Mouse (Mus musculus) neutrophil, adult 5-6 weeks (primary cell): ENCODE results near the gene Fermt3. TPM values are rescaled to one million over a fixed set of nuclear protein-coding genes. Genes with fewer than 3 reads are reported as not detected.

Experiments used
- ATAC-seq: fragments of 151-379, 151-347 bp; 2 replicates; pipeline ENCODE4 v1.8.0; 2017; ENCODE audit warnings: mild to moderate bottlenecking, moderate TSS enrichment; ENCODE audit not compliant: insufficient number of reproducible peaks, poor library complexity, low FRiP score, severe bottlenecking; ENCODE audit errors: extremely low read depth
- total RNA-seq: library from RNA; stranded (forward); fragments of 200-1000 nt; gene quantifications from 2 replicates; pipeline ENCODE4 v1.2.3, GENCODE M21; 2017

Gene Fermt3
- total RNA-seq, 1 experiment from 2014 or later: 211 TPM

DNA sequence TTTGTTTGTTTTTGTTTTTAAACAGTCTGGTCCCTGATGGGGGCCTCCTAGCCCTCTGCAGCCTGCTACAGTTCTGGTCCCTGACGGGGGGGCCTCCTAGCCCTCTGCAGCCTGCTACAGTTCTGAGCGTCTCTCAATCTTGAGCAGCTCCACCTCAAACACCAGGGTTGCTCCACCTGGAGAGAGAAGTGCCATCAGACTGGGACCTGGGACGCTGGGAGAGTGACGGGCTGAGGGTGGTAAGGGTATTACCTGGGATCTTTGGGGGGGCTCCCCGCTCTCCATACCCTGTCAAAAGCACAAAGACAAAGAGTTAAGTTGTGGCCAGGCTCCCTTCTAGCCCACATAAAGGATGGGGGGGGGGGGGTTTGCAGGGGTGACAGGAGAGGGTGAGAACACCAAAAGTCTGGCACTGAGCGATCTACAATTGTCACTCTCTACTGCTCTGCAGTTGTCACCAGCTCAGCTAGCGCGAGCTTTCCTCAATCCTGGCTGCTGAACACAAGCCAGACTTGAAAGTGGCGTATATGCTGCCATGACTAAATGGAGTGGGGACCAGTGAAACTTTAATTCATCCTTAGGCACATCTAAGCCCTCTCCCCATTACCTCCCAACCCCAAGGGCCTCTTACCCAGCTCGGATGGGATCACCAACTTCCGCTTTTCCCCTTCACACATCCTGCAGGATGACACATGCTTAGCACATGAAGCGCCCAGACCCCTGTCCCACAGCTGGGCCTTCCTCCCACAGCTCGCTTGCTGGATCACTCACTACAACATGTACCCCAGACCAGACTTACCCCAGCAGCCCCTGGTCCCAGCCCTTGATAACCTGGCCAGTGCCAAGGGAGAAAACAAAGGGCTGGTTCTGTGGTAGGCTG lies 41.3 kb downstream of the Fermt3 start:
- ATAC-seq: no peak

DNA sequence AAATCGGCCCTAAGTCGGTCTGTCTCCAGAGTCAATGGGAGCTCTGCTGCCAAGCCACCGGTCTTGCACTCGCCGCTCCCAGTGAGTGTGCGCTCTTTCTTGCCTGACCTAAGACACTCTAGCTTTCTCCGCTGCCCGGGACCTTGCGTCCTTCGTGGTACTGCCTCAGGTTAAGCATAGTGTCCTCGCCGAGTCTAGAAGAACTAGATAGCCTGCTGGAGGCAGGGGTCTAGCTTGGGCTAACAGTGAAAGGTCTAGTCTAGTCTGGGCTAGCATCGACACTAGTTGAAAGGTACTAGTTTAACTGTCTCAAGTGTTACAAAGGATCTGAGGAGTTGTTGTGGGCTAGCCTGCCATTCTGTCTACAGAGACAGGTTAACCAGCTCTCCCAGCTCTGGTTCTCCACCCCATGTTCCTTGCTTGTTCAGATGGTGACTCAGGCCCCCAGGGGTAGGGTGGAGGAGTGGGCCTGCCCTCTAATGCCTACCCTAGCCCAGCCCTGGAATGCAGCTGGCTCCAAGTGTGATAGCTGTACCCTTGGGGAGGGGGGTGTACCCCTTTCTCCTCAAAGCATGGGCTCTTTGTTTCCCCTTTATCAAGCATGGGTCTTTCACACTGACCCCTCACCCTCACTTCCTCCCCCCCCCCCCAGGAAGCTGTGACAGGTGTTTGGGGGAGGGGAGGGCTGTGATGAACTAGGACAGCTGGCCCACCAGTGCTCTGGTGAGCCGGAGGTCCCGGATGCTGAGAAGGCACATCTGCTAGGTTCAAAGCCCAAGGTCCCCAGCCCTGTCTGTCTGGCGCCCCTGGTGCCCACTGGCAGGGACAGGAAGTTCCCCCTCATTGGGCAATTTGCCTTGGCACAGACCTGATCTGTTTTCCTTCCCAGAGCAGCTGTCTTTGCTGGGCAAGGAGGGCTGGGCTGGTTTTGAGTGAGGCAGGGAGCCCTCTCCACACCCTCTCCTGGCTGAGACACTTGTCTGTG lies 43.4 kb downstream of the Fermt3 start, which contains the start of gene Plcb3:
Plcb3 (minus strand) TSS at position 934 of the 985 bp plus-strand sequence.
- ATAC-seq: no peak

DNA sequence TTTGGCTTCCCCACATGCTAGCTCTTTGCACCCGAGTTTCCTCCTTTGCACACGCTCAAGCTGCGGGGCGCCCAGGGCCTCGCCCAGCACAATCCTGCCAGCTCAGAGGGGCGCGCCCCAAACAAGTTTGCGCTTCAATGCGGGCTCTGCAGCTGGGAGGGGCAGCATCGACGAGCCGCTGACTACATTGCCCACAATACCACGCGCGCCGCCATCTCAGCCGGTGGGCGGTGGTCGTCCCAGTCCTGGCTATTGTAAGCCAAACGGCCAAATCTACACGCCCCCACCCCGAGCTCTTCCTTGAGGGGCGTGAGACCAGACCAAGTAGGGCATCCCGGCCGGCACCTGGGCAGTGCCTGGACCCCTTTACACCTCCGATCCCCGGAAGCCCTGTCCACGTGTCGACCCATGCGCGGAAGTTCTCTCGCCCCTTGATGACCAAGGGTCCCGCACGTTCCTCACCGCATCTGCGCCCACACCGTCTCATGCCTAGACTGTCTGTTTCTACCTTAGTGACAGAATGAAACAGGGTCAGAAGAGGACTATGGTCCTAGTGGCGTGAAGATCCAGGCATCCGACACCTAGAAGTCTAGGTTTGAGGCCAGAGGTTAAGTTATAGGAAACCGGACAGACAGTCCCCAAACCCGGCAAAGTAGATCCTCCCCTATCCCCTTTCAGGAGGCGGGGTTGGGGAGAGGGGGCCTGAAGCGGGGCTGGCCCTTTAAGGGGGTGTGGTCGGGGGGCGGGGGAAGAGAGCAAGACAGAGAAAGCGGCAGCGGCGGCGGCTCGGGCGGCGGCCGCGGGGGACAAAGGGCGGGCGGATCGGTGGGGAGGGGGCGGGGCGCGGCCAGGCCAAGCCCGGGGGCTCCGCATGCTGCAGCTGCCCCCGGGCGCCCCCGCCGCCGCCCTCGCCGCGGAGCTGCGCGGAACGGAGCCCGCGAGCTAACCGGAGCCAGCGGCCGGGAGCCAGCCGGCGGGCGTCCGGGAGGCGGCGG lies 44.8 kb downstream of the Fermt3 start, which contains the start of gene Ppp1r14b:
Ppp1r14b (plus strand) TSS at position 758 of the 995 bp plus-strand sequence.
- peak; percentile 60 for ATAC-seq

GRCm38 (mm10) chr19:6973581-6974190 lies 45.6 kb downstream of the Fermt3 start:
- no peak for ATAC-seq

DNA sequence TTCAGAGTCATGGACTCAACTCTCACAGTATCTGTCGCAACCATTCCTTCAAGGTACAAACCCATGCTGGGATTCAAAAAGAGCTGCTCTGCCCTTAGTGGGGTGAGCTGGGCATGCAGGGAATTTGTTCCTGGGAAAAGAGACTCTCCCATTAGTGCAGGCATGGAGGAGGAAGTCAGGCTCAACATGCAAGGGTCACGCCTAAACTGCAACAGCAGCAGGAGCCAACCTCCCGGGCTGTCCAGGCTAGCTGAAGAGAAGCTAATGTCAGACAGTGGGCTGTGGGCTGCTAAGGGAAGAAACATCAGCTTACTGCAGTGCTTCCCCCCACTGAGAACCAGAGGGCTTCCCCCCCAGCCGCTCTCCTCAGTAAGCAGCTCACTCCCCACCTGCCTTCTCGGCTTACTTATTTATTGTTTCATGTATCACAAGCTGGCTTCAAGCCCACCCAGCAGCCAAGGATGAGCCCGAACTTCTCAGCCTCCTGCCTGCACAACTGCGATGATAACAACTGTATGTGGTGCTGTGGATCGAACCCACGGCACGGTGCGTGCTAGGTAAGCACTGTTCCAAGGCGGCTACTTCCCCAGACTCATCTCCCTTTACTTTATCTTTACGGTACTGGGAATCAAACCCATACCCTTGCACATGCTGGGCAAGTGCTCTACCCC lies 46.9 kb downstream of the Fermt3 start:
- ATAC-seq: no peak

DNA sequence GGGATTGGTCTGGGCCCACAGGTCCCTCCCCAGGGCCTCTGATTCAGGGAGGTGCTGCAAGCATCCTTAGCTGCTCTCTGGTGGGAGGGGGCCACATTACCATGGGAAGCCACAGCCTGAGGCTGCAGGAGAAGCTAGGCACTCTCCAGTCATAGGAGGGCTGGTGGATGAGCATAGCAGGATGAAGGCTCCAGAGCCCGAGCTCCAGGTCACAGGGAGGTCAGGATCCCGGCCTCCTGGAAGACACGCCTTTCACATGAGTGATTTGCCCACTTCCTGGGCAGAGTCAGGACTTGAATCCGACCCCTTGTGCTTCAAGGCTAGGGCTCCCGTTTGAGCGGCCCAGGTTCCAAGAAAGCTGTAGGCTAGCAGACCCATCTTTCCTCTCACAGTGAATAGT lies 47.6 kb downstream of the Fermt3 start:
- no peak for ATAC-seq

GRCm38 (mm10) chr19:6970460-6971085 lies 48.7 kb downstream of the Fermt3 start:
- no peak for ATAC-seq

- peak; percentile 21; the same call in 1 of the 2 replicates for ATAC-seq
Measured at GRCm38 (mm10) chr19:6969665-6970381, 49.4 kb downstream of the Fermt3 start.

DNA sequence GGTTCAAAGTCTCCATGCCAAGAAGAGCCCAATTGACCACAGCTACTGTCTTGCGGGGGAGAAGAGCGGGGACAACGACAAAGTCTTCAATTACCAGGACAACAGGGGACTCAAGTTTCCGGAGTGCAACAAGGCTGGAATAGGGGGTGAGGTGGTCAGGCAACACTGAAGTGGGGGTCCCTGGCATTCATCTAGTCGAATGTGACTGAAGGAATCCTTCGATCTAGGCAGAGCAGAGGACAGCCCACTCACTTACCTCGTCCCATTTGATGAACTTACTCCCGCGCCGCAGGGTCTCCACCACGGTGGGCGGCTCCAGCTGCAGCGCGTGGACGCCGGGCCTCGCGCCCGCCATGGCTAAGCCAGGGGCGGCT lies 50.0 kb downstream of the Fermt3 start:
- ATAC-seq: no peak

- no peak for ATAC-seq
Measured at GRCm38 (mm10) chr19:6968491-6969271, 50.6 kb downstream of the Fermt3 start.

GRCm38 (mm10) chr19:6956461-6956860 lies 62.8 kb downstream of the Fermt3 start:
- no peak for ATAC-seq

GRCm38 (mm10) chr19:6955424-6955823 lies 63.8 kb downstream of the Fermt3 start:
- ATAC-seq: no peak

DNA sequence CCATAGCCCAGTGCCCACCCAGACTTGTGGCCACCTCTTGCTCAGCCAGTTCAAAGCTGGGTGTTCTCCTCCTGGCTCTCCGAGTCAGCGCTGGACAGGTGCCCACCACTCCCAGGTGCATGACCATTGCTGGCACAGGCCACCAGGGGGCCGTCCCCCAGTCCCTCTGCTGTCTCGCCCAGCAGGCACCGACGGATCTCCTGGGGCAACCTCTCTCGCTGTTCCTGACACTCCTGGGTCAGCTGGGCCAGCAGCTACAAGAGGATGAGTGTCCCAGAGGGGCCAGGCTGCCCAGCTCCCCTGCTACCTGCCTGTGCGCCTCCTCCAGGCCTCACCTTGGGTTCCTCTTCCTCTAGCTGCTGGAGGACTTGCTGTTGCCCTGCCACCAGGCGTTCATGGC lies 65.2 kb downstream of the Fermt3 start:
- no peak for ATAC-seq

DNA sequence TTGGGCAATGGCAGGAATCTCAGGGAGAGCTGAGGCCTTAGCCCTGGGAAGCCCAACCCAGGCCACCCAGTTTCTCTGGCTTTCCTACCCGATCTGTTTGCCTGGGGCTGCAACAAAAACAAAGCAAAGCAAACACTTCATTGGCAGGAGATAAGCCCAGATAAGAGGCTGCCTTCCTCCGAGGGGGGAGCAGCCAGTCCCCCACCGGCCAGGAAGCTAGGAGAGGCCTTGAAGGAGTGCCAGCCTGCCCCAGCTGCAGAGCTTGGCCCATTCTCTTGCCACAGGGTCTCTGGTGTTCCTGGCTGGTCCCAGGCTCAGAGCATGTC lies 66.6 kb downstream of the Fermt3 start:
- no peak for ATAC-seq

- no peak for ATAC-seq
Measured at GRCm38 (mm10) chr19:6951994-6952711, 67.1 kb downstream of the Fermt3 start.
